Mouse (Mus musculus): ENCODE data around the gene Sowaha. TPM values are rescaled to one million over a fixed set of nuclear protein-coding genes. Genes with fewer than 3 reads are reported as not detected.

The Sowaha gene
- polyA plus RNA-seq, 1 experiment from 2014 or later: 0.31 TPM

DNA sequence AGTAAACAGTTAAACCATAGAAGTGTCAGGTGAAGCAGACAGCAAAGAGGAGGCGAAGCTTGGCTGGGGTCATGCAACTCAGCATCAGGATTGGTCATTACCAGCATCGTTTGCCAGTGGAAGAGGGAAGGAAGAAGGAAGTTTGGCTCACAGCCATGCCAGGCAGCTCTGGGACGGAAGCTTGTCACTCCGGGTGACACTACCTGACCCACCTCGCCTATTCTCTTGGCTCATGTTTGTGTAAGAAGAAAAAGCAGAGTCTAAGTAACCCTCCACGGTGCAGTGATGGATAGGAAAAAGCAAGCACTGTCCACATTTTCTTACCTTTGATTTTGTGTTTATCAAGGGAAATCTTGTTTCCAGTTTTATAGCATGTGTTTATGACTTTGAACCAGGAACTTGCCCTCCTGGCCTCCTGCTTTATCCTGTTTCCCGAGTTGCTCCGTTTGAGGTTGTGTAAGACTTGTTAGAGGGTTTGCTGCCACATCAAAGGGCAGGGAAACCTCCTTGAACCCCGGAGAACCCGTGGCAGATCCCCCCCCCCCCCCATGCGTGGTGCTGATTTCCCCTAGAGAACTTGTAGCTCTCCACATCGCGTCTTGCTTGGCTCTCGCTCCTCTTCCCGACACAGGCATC lies 29.9 kb downstream of the Sowaha start:
- no peaks in the 10 kb centered on the region for H3K36me3 ChIP-seq (ENCODE audit: control insufficient read depth, insufficient read depth, low read length)
- no peak overlapping the region for H3K4me3 ChIP-seq (ENCODE audit: low read length)
- peak; percentile 82 for ATAC-seq
- 30% methylated on average over 15 of the region's 15 CpGs for WGBS
- no peaks in the 10 kb centered on the region for H3K27me3 ChIP-seq (replicated peaks; ENCODE audit: control insufficient read depth, insufficient read depth, low read length)
- H3K4me1 ChIP-seq (ENCODE audit: control insufficient read depth, insufficient read depth, low read length): peaks cover 14% of the 10 kb centered on the region
- H3K27ac ChIP-seq (ENCODE audit: low read length): peak overlapping the region; percentile 77
- H3K9ac ChIP-seq (ENCODE audit: low read depth, low read length): no peak overlapping the region
- H3K4me2 ChIP-seq (ENCODE audit: low read depth, low read length): peak overlapping the region; percentile 30; the same call in 1 of the 2 replicates
- H3K9me3 ChIP-seq (ENCODE audit: control insufficient read depth, low read length): no peaks in the 10 kb centered on the region

DNA sequence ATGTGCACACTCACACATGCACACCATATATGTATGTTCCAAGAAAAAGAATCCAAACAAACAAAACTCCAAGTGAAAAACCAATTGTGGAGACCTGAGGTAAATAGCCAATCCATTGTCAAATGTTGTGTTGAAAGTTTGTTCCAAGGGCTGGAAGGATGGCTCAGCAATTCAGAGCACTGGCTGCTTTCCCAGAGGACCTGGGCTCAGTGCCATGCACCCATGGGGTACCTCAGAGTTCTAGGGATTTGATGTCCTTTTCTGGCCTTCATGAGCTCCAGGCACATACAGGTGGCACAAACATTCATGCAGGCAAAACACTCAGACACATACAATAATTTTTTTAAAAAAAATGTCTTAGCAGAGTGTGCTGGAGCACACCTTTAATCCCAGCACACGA lies 31.5 kb downstream of the Sowaha start:
- H3K4me2 ChIP-seq (ENCODE audit: low read depth, low read length): no peak overlapping the region
- H3K4me3 ChIP-seq (ENCODE audit: low read length): no peak overlapping the region
- H3K27me3 ChIP-seq (replicated peaks; ENCODE audit: control insufficient read depth, insufficient read depth, low read length): no peaks in the 10 kb centered on the region
- peaks cover 14% of the 10 kb centered on the region for H3K4me1 ChIP-seq (ENCODE audit: control insufficient read depth, insufficient read depth, low read length)
- H3K27ac ChIP-seq (ENCODE audit: low read length): no peak overlapping the region
- H3K9ac ChIP-seq (ENCODE audit: low read depth, low read length): no peak overlapping the region
- no peaks in the 10 kb centered on the region for H3K36me3 ChIP-seq (ENCODE audit: control insufficient read depth, insufficient read depth, low read length)
- H3K9me3 ChIP-seq (ENCODE audit: control insufficient read depth, low read length): no peaks in the 10 kb centered on the region
- ATAC-seq: no peak
- WGBS: 75% methylated on average over 1 of the region's 1 CpGs

DNA sequence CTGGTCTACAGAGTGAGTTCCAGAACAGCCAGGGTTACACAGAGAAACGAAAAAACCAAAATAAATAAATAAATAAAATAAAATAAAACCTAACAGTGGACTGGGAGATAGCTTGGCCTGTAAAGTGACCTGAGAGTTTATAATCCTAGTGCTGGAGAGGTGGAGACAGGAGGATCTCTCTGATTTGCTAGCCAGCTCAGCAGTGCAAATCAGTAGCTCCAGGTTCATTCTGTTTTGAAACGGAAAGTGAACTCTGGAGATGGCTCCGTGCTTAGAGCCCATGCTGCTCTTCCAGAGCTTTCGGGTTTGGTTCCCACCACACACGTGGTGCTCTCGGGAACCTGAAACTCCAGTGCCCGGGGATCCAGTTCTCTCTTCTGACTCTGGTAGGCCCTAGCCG lies 32.1 kb downstream of the Sowaha start:
- Histone ChIP-seq H3K27ac (ENCODE audit: low read length) (no peak overlapping the region), H3K9ac (ENCODE audit: low read depth, low read length) (no peak overlapping the region), H3K4me2 (ENCODE audit: low read depth, low read length) (no peak overlapping the region), H3K36me3 (ENCODE audit: control insufficient read depth, insufficient read depth, low read length) (no peaks in the 10 kb centered on the region), H3K9me3 (ENCODE audit: control insufficient read depth, low read length) (no peaks in the 10 kb centered on the region), H3K4me1 (ENCODE audit: control insufficient read depth, insufficient read depth, low read length) (peaks cover 14% of the 10 kb centered on the region), H3K4me3 (ENCODE audit: low read length) (no peak overlapping the region), H3K27me3 (replicated peaks; ENCODE audit: control insufficient read depth, insufficient read depth, low read length) (no peaks in the 10 kb centered on the region)
- 87% methylated on average over 8 of the region's 8 CpGs for WGBS
- ATAC-seq: no peak

DNA sequence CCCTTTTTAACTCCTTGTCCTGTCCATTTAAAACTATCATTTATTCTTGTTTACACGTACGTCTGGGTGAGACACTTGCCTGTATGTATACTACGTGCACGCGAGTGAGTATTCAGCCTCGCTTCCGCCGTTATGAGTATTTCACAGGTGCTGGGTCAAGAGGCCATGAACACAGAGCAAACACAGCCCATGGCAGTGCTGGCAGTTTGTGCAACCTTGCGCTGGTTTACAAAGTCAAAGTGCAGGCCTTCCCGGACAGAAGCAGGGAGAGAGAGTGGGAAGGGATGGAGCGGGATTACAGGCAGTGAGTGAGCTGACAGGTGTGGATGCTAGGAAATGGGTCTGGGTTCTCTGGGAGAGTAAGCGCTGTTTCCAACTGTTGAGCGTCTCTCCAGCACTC lies 33.9 kb downstream of the Sowaha start:
- Histone ChIP-seq H3K4me1 (ENCODE audit: control insufficient read depth, insufficient read depth, low read length) (peaks cover 17% of the 10 kb centered on the region), H3K9me3 (ENCODE audit: control insufficient read depth, low read length) (no peaks in the 10 kb centered on the region), H3K36me3 (ENCODE audit: control insufficient read depth, insufficient read depth, low read length) (no peaks in the 10 kb centered on the region), H3K9ac (ENCODE audit: low read depth, low read length) (no peak overlapping the region), H3K4me3 (ENCODE audit: low read length) (no peak overlapping the region), H3K27ac (ENCODE audit: low read length) (no peak overlapping the region), H3K4me2 (ENCODE audit: low read depth, low read length) (no peak overlapping the region), H3K27me3 (replicated peaks; ENCODE audit: control insufficient read depth, insufficient read depth, low read length) (no peaks in the 10 kb centered on the region)
- no peak for ATAC-seq
- WGBS: 77% methylated on average over 13 of the region's 13 CpGs

DNA sequence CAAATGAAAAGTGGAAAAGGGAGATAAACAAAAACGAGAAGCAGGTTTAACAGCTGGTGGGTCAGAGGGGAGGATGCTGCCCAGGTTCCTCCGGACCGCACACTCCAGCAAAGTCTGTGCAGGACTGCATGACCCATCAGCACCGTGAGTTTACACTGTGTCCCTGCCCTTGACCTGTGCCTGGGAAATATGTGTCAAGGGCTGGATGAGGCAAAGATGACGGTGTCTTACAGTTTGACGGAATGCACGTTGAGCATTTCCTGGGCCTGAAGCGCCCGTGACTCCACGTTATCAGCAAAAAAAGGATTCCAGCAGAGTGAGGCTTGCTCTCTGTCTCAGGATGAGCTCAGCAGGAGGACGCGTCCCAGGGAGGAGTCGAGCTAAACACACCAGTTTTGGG lies 34.5 kb downstream of the Sowaha start:
- Histone ChIP-seq H3K36me3 (ENCODE audit: control insufficient read depth, insufficient read depth, low read length) (no peaks in the 10 kb centered on the region), H3K4me2 (ENCODE audit: low read depth, low read length) (no peak overlapping the region), H3K4me1 (ENCODE audit: control insufficient read depth, insufficient read depth, low read length) (peaks cover 11% of the 10 kb centered on the region), H3K9me3 (ENCODE audit: control insufficient read depth, low read length) (no peaks in the 10 kb centered on the region), H3K4me3 (ENCODE audit: low read length) (no peak overlapping the region), H3K27me3 (replicated peaks; ENCODE audit: control insufficient read depth, insufficient read depth, low read length) (no peaks in the 10 kb centered on the region), H3K27ac (ENCODE audit: low read length) (no peak overlapping the region), H3K9ac (ENCODE audit: low read depth, low read length) (no peak overlapping the region)
- WGBS: 65% methylated on average over 13 of the region's 13 CpGs
- ATAC-seq: no peak

DNA sequence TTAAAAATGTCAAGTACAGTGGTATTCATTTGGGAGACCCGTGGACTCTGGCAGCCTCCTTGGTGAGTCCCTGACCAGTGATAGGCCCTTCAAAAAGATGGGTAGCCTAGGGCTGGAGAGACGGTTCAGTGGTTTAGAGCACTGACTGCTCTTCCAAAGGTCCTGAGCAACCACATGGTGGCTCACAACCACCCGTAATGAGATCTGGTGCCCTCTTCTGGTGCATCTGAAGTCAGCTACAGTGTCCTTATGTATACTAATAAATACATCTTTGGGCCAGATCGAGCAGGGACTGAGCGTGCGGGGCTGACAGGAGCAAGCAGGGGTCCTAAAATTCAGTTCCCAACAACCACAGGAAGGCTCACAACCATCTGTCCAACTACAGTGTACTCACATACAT lies 36.2 kb downstream of the Sowaha start:
- Histone ChIP-seq H3K36me3 (ENCODE audit: control insufficient read depth, insufficient read depth, low read length) (no peaks in the 10 kb centered on the region), H3K9ac (ENCODE audit: low read depth, low read length) (no peak overlapping the region), H3K27me3 (replicated peaks; ENCODE audit: control insufficient read depth, insufficient read depth, low read length) (no peaks in the 10 kb centered on the region), H3K4me1 (ENCODE audit: control insufficient read depth, insufficient read depth, low read length) (0 out of 2 replicates have a peak, but pooled peaks cover 4% of the 10 kb centered on the region), H3K4me3 (ENCODE audit: low read length) (no peak overlapping the region), H3K27ac (ENCODE audit: low read length) (no peak overlapping the region), H3K9me3 (ENCODE audit: control insufficient read depth, low read length) (no peaks in the 10 kb centered on the region), H3K4me2 (ENCODE audit: low read depth, low read length) (no peak overlapping the region)
- WGBS: 25% methylated on average over 6 of the region's 6 CpGs
- ATAC-seq: peak; percentile 45; the same call in 1 of the 2 replicates

DNA sequence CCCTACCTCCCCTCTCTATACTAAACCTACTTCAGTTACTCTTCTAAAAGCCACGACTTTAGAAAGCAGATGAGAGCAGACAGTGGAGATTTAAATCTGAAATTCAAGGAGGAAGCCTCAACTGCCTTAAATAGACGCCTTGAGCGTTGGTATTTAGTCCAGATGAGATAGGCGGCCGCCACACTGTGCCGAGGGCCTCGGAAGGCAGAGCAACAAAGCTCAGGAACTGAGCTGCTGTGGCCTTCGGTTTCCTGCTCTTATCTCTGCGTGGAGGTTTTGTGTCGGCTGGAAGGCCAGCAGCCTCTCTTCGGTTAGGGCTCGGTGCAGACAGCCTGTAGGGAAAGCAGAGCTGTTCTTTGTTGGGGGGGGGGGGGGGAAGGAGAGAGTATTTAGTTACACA lies 38.2 kb downstream of the Sowaha start:
- Histone ChIP-seq H3K27ac (ENCODE audit: low read length) (0 out of 2 replicates have a peak overlapping the region, but pooled peaks have one; percentile 11), H3K4me1 (ENCODE audit: control insufficient read depth, insufficient read depth, low read length) (0 out of 2 replicates have a peak, but pooled peaks cover 4% of the 10 kb centered on the region), H3K9me3 (ENCODE audit: control insufficient read depth, low read length) (no peaks in the 10 kb centered on the region), H3K4me3 (ENCODE audit: low read length) (no peak overlapping the region), H3K4me2 (ENCODE audit: low read depth, low read length) (no peak overlapping the region), H3K27me3 (replicated peaks; ENCODE audit: control insufficient read depth, insufficient read depth, low read length) (no peaks in the 10 kb centered on the region), H3K36me3 (ENCODE audit: control insufficient read depth, insufficient read depth, low read length) (no peaks in the 10 kb centered on the region), H3K9ac (ENCODE audit: low read depth, low read length) (peak overlapping the region; percentile 21; the same call in 1 of the 2 replicates)
- WGBS: 38% methylated on average over 12 of the region's 12 CpGs
- ATAC-seq: 0 out of 2 replicates have a peak, but pooled peaks have one; percentile 26

DNA sequence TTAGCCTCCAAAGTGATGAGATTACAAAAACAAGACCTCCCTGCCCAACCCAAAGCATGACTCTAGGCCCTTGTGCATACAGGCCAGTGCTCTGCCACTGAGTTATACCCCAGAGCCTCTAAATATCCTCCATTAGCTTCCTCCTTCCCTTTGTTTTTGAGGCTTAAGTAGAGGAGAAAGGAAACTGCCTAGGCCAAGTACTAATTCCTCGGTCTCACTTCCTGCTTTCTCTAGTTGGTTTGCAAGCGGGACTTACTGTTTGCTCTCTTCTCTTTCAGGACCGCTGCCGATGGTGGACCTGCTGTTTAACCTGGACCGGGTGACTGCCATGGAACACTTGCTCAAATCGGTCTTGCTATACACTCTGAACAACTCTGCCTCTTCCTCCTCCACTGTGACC lies 43.7 kb downstream of the Sowaha start:
- 85% methylated on average over 6 of the region's 6 CpGs for WGBS
- no peak for ATAC-seq

DNA sequence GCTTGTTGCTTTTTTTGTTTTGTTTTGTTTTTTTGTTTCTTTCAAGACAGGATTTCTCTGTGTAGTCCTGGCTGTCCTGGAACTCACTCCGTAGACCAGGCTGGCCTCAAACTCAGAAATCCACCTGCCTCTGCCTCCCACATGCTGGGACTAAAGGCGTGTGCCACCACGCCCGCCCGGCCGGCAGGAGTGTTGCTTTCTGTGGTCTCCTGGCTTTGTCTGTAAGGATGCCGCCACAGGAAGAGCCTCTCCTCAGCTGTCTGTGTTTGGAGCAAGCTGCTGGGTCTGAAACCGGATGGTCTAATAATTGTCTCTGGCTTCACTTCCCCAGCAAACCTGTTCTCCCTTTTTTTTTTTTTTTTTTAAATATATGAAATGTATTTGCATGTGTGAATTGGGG lies 44.6 kb downstream of the Sowaha start:
- no peak overlapping the region for H3K4me3 ChIP-seq (ENCODE audit: low read length)
- WGBS: 83% methylated on average over 8 of the region's 8 CpGs
- no peaks in the 10 kb centered on the region for H3K27me3 ChIP-seq (replicated peaks; ENCODE audit: control insufficient read depth, insufficient read depth, low read length)
- ATAC-seq: no peak
- H3K9me3 ChIP-seq (ENCODE audit: control insufficient read depth, low read length): no peaks in the 10 kb centered on the region
- H3K9ac ChIP-seq (ENCODE audit: low read depth, low read length): no peak overlapping the region
- no peaks in the 10 kb centered on the region for H3K36me3 ChIP-seq (ENCODE audit: control insufficient read depth, insufficient read depth, low read length)
- H3K4me2 ChIP-seq (ENCODE audit: low read depth, low read length): no peak overlapping the region
- peaks cover 3% of the 10 kb centered on the region; the same call in 1 of the 2 replicates for H3K4me1 ChIP-seq (ENCODE audit: control insufficient read depth, insufficient read depth, low read length)
- no peak overlapping the region for H3K27ac ChIP-seq (ENCODE audit: low read length)

More for the DNA sequence above, 43.7 kb downstream of the Sowaha start:
- no peak overlapping the region for H3K9ac ChIP-seq (ENCODE audit: low read depth, low read length)
- no peak overlapping the region for H3K4me2 ChIP-seq (ENCODE audit: low read depth, low read length)
- no peak overlapping the region; the same call in 1 of the 2 replicates for H3K27ac ChIP-seq (ENCODE audit: low read length)
- no peak overlapping the region for H3K4me3 ChIP-seq (ENCODE audit: low read length)
- H3K4me1 ChIP-seq (ENCODE audit: control insufficient read depth, insufficient read depth, low read length): peaks cover 2% of the 10 kb centered on the region; the same call in 1 of the 2 replicates
- no peaks in the 10 kb centered on the region for H3K9me3 ChIP-seq (ENCODE audit: control insufficient read depth, low read length)
- H3K36me3 ChIP-seq (ENCODE audit: control insufficient read depth, insufficient read depth, low read length): no peaks in the 10 kb centered on the region
- no peaks in the 10 kb centered on the region for H3K27me3 ChIP-seq (replicated peaks; ENCODE audit: control insufficient read depth, insufficient read depth, low read length)

DNA sequence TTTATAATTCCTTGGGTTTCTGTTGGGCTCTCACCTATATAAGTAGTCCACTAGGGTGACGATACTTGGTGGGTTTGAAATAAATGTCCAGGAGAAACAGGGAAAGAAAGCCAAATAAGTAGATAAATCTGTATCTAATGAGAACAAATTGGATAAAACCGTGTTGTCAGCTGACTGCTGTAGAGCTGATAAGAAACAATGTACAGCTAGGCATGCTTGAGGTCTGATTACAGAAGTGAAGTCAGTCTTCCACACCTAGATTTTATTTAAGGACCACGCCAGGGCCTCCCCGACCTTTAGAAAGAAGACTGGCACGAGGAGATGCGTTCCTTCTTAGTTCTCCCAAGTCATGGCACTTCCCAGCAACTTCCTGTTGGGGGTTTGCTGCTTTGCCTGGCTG lies 47.0 kb downstream of the Sowaha start:
- no peak overlapping the region for H3K4me2 ChIP-seq (ENCODE audit: low read depth, low read length)
- no peaks in the 10 kb centered on the region for H3K9me3 ChIP-seq (ENCODE audit: control insufficient read depth, low read length)
- ATAC-seq: no peak
- peaks cover 3% of the 10 kb centered on the region; the same call in 1 of the 2 replicates for H3K4me1 ChIP-seq (ENCODE audit: control insufficient read depth, insufficient read depth, low read length)
- peaks cover 7% of the 10 kb centered on the region for H3K36me3 ChIP-seq (ENCODE audit: control insufficient read depth, insufficient read depth, low read length)
- WGBS: 53% methylated on average over 6 of the region's 6 CpGs
- H3K27me3 ChIP-seq (replicated peaks; ENCODE audit: control insufficient read depth, insufficient read depth, low read length): no peaks in the 10 kb centered on the region
- no peak overlapping the region for H3K9ac ChIP-seq (ENCODE audit: low read depth, low read length)
- H3K4me3 ChIP-seq (ENCODE audit: low read length): no peak overlapping the region
- H3K27ac ChIP-seq (ENCODE audit: low read length): no peak overlapping the region

Measured in intestine, embryonic 16.5 days (tissue).